Mouse (Mus musculus) spleen, adult 2 months (tissue): ENCODE measurements around the gene Gm49405. TPM values are rescaled to one million over a fixed set of nuclear protein-coding genes. Genes with fewer than 3 reads are reported as not detected.

Experiments used
- DNase-seq, 2 experiments: peaks; one replicate each; pipeline versions ENCODE4 v3.0.0 to v3.0.0-alpha.2; 2012 to 2021; ENCODE audit warnings: low spot score in 2 of 2, low read depth in 1 of 2
- H3K27ac ChIP-seq: fragments of 200-500 bp; 2 replicates; pipeline ENCODE4 v1.5.1; 2012; ENCODE audit warnings: low read length, inconsistent platforms; ENCODE audit not compliant: insufficient read depth
- H3K27me3 ChIP-seq: fragments of 200-500 bp; 2 replicates; pipeline ENCODE4 v1.6.1; 2012; ENCODE audit warnings: mild to moderate bottlenecking, moderate library complexity, low read length, inconsistent platforms; ENCODE audit not compliant: control insufficient read depth, insufficient read depth
- H3K36me3 ChIP-seq: fragments of 200-500 bp; 2 replicates; pipeline ENCODE4 v1.6.1; 2012; ENCODE audit warnings: mild to moderate bottlenecking, low read length, inconsistent platforms; ENCODE audit not compliant: control insufficient read depth, insufficient read depth
- H3K4me1 ChIP-seq: fragments of 200-500 bp; 2 replicates; pipeline ENCODE4 v1.6.1; 2011; ENCODE audit warnings: inconsistent platforms; ENCODE audit not compliant: control insufficient read depth, insufficient read depth, insufficient read length
- H3K4me3 ChIP-seq: fragments of 200-500 bp; 2 replicates; pipeline ENCODE4 v1.5.1; 2011; ENCODE audit warnings: mild to moderate bottlenecking, inconsistent platforms; ENCODE audit not compliant: insufficient read depth, insufficient read length; ENCODE audit errors: extremely low read depth
- CTCF ChIP-seq: fragments of 200-500 bp; IDR thresholded peaks from 2 replicates; pipeline ENCODE4 v1.5.1; 2011; ENCODE audit warnings: mild to moderate bottlenecking, inconsistent platforms; ENCODE audit not compliant: insufficient read depth, insufficient read length, insufficient replicate concordance; ENCODE audit errors: extremely low read depth
- POLR2A ChIP-seq: fragments of 200-500 bp; IDR thresholded peaks from 2 replicates; pipeline ENCODE4 v1.6.1; 2011; ENCODE audit warnings: low read depth, low read length, inconsistent platforms
- WGBS: fragments of 180-500 bp; shearing (Covaris S2); methylation state at CpG from one replicate; pipeline ENCODE4 v1.1.7; 2018; 5-methylcytosine and 5-hydroxymethylcytosine counted together
- polyA plus RNA-seq: library from polyadenylated mRNA; depleted of rRNA; stranded (reverse); fragments of >200 nt; gene quantifications from 2 replicates; pipeline ENCODE4 v1.2.3, GENCODE M21; 2012; rRNA removed

The Gm49405 gene
- polyA plus RNA-seq, 1 experiment = 3.1 TPM

GRCm38 (mm10) chr19:4051741-4052515, 51.5 kb downstream of the Gm49405 start:
- no peaks in the 10 kb centered on the region for H3K27me3 ChIP-seq
- H3K27ac ChIP-seq = no peak overlapping the region
- peak; percentile 41 to 66 for DNase-seq
- WGBS = 37% methylated on average over 10 of the region's 10 CpGs
- H3K36me3 ChIP-seq = no peaks in the 10 kb centered on the region
- TF ChIP-seq POLR2A = no peak
- peak; percentile 77; the same call in 1 of the 2 replicates for TF ChIP-seq CTCF
- H3K4me3 ChIP-seq = no peak overlapping the region
- no peaks in the 10 kb centered on the region for H3K4me1 ChIP-seq

GRCm38 (mm10) chr19:4052516-4053030, 52.1 kb downstream of the Gm49405 start:
- TF ChIP-seq POLR2A (no peak), CTCF (no peak)
- H3K36me3 ChIP-seq = no peaks in the 10 kb centered on the region
- no peak overlapping the region for H3K27ac ChIP-seq
- H3K4me1 ChIP-seq = no peaks in the 10 kb centered on the region
- no peaks in the 10 kb centered on the region for H3K27me3 ChIP-seq
- WGBS = 43% methylated on average over 5 of the region's 5 CpGs
- no peak for DNase-seq
- no peak overlapping the region for H3K4me3 ChIP-seq

DNA sequence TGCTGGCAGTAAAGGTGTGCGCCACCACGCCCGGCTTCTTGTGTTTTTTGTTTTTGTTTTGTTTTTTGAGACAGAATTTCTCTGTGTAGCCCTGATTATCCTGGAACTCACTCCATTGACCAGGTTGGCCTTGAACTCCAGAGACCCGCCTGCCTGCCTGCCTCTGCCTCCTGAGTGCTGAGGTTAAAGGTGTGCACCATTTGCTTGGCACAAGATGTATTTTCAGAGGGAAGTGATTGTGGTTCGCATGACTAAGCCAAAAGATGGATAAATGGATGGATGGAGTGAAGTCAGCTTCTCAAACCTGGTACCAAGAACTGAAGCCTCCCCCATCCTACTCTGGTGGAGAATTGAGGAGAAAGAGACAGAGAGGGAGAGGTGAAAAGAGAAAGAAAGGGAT, 54.2 kb downstream of the Gm49405 start:
- Histone ChIP-seq H3K4me3 (no peak overlapping the region), H3K27ac (no peak overlapping the region), H3K4me1 (peaks cover under 1% of the 10 kb centered on the region; the same call in 1 of the 2 replicates), H3K27me3 (no peaks in the 10 kb centered on the region), H3K36me3 (no peaks in the 10 kb centered on the region)
- no peak for TF ChIP-seq POLR2A
- no peak for TF ChIP-seq CTCF
- WGBS = 91% methylated on average over 5 of the region's 5 CpGs
- DNase-seq = no peak

Other genes starting within 250 kb of the Gm49405 start
- 13.9 and 14.2 TPM in 2 replicates for gene Kmt5b, start 233.2 kb upstream of the Gm49405 start, polyA plus RNA-seq
- gene Chka, start 148.9 kb upstream of the Gm49405 start, polyA plus RNA-seq = 21.2 and 23.0 TPM in 2 replicates
- gene Tcirg1, start 93.5 kb upstream of the Gm49405 start, polyA plus RNA-seq = 269 and 299 TPM in 2 replicates
- gene Ndufs8, start 87.9 kb upstream of the Gm49405 start, polyA plus RNA-seq = 120 and 161 TPM in 2 replicates
- 24.6 and 26.1 TPM in 2 replicates for gene Aldh3b1, start 70.8 kb upstream of the Gm49405 start, polyA plus RNA-seq
- gene Unc93b1, start 65.4 kb upstream of the Gm49405 start, polyA plus RNA-seq = 753 and 934 TPM in 2 replicates
- gene Aldh3b3, start 42.0 kb upstream of the Gm49405 start, polyA plus RNA-seq = 0.07 and 0.20 TPM in 2 replicates
- gene Aldh3b2, start 28.3 kb upstream of the Gm49405 start, polyA plus RNA-seq = 0.65 and 0.79 TPM in 2 replicates
- gene Acy3, start 14.1 kb upstream of the Gm49405 start, polyA plus RNA-seq = 9.6 and 11.1 TPM in 2 replicates
- not detected in 2 replicates for gene Tbx10, start 7.9 kb upstream of the Gm49405 start, polyA plus RNA-seq
- 18.5 and 22.2 TPM in 2 replicates for gene Nudt8, start within 50 bp of the Gm49405 start, polyA plus RNA-seq
- 12.8 and 13.7 TPM in 2 replicates for gene Doc2g, start 2.7 kb downstream of the Gm49405 start, polyA plus RNA-seq
- gene Ndufv1, start 12.2 kb downstream of the Gm49405 start, polyA plus RNA-seq = 65.5 and 71.3 TPM in 2 replicates
- gene Gstp1, start 37.4 kb downstream of the Gm49405 start, polyA plus RNA-seq = 179 and 335 TPM in 2 replicates
- gene Gstp2, start 45.4 kb downstream of the Gm49405 start, polyA plus RNA-seq = 17.9 and 132 TPM in 2 replicates
- 13.0 and 15.7 TPM in 2 replicates for gene Gstp3, start 58.9 kb downstream of the Gm49405 start, polyA plus RNA-seq
- gene Cabp2, start 81.0 kb downstream of the Gm49405 start, polyA plus RNA-seq = 7.0 and 8.3 TPM in 2 replicates
- 247 and 334 TPM in 2 replicates for gene Cdk2ap2, start 96.6 kb downstream of the Gm49405 start, polyA plus RNA-seq
- 358 and 415 TPM in 2 replicates for gene Pitpnm1, start 99.4 kb downstream of the Gm49405 start, polyA plus RNA-seq
- 85.3 and 99.6 TPM in 2 replicates for gene Aip, start 125.2 kb downstream of the Gm49405 start, polyA plus RNA-seq
- gene Gpr152, start 139.2 kb downstream of the Gm49405 start, polyA plus RNA-seq = 0.09 and 0.11 TPM in 2 replicates
- 1.9 and 2.2 TPM in 2 replicates for gene Cabp4, start 143.4 kb downstream of the Gm49405 start, polyA plus RNA-seq
- gene Coro1b, start 148.0 kb downstream of the Gm49405 start, polyA plus RNA-seq = 386 and 394 TPM in 2 replicates
- gene Ptprcap, start 153.0 kb downstream of the Gm49405 start, polyA plus RNA-seq = 631 and 1,026 TPM in 2 replicates
- gene Rps6kb2, start 162.7 kb downstream of the Gm49405 start, polyA plus RNA-seq = 40.7 and 51.5 TPM in 2 replicates
- 52.0 and 64.5 TPM in 2 replicates for gene Carns1, start 174.9 kb downstream of the Gm49405 start, polyA plus RNA-seq
- gene Tbc1d10c, start 190.7 kb downstream of the Gm49405 start, polyA plus RNA-seq = 266 and 328 TPM in 2 replicates
- 464 and 481 TPM in 2 replicates for gene Ppp1ca, start 191.4 kb downstream of the Gm49405 start, polyA plus RNA-seq
- gene Rad9a, start 201.0 kb downstream of the Gm49405 start, polyA plus RNA-seq = 53.1 and 62.9 TPM in 2 replicates
- gene Clcf1, start 213.6 kb downstream of the Gm49405 start, polyA plus RNA-seq = 128 and 163 TPM in 2 replicates
- gene AC109138.7, start 213.7 kb downstream of the Gm49405 start, polyA plus RNA-seq = not detected in 2 replicates
- 233 and 309 TPM in 2 replicates for gene Pold4, start 231.3 kb downstream of the Gm49405 start, polyA plus RNA-seq